Mouse (Mus musculus) G1E-ER4 (cell line): Measurements from ENCODE around the gene Ypel4. TPM values are rescaled to one million over a fixed set of nuclear protein-coding genes. Genes with fewer than 3 reads are reported as not detected.

Source experiments
- GATA1 ChIP-seq: IDR thresholded peaks from one replicate; pipeline ENCODE4 v1.8.0; 2012; ENCODE audit warnings: low read length, inconsistent platforms
- polyA plus RNA-seq: library from polyadenylated mRNA; stranded (reverse); fragments of >175 nt; gene quantifications from 2 replicates; pipeline ENCODE4 v1.2.3, GENCODE M21; 2012

Ypel4 gene
- polyA plus RNA-seq, 1 experiment = 1.4 TPM

DNA sequence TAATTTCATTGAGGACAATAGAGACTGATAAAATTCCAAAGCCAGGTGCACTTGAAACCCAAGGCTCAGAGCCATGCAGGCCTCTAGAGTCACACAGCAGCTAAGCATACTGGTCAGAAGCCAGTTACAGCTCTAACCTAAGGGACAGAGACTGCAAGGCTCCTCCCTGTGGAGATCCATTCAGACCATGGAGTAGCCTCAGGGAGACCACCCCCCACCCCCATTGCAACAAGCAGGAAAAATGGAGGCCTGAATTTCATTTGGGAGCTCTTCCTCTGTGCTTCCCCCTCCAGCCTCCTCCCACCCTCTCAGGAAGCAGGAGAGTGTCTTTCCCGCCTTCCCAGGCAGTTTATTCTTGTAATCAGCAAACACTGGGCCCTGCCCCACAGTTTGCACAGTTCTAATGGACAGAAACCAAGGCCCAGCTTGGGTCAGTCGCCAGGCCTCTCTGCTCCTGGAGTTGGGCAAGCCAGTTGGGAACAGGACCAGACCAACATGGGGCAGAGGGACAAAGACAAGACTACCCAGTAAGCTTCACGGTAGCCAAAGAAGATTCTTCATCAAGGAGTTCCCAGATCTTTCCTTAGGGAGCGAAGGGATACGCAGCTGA lies 8.1 kb downstream of the Ypel4 start:
- no peak for TF ChIP-seq GATA1

DNA sequence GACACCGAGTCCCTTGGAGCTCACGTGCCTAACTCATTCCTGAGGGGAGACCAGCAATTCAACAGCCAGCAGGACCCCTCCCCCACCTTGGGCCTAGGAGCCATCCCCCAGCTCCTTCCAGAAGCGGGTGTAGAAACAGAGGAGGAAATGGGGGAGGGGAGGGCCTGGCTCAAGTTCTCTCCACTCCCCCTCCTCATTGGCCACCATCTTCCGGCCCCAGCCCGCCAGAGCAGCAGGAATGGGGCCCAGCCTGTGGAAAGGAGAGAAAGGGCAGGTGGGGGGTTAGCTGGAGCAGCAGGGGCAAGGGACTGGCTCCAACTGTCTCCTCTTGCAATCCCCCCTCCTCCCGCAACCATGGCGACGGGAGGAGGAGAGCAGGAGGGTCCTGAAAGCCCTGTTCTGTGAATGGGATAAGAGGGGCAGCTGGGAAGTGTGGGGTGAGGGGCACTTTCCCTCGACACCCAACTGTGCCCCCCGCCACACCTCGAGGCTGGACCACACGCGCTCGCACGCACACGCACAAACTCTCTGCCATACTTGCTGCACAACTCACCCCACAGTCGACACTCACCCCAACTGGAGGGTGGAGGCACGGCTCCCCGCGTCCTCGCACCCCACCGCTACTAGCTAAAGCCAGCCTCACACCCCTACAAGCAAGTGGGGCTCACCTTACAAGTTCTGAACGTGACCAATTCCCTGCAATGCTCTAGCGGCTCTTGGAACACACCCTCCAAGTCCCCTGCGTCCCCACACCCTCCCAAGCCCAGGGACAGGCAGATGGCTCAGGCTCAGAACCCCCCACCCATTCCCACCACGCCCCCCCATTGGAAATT lies 8.8 kb downstream of the Ypel4 start:
- TF ChIP-seq GATA1 = no peak

DNA sequence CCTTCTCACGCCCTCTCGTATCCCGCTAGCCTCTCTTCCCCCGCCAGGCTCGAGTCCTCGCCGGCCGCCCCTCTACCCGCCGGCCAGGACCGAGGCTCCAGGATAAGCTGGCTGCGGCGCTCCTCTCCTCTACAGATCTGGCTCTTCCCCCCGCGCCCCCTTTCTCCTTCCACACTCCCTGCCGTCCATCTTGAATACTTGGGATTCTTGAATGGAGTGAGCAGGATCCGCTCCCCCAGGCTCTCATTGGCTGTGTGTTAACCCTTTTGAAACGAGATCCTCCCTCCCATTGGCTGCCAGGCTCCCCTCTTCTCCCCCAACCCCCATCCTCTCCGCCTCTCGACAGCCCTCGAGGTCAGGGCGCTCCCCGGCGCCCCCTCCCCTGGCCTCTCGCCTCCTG lies 9.7 kb downstream of the Ypel4 start, which contains the start of gene Gm19426:
Gm19426 (minus strand) TSS at position 95 of the 400 bp plus-strand sequence.
- TF ChIP-seq GATA1 = no peak

DNA sequence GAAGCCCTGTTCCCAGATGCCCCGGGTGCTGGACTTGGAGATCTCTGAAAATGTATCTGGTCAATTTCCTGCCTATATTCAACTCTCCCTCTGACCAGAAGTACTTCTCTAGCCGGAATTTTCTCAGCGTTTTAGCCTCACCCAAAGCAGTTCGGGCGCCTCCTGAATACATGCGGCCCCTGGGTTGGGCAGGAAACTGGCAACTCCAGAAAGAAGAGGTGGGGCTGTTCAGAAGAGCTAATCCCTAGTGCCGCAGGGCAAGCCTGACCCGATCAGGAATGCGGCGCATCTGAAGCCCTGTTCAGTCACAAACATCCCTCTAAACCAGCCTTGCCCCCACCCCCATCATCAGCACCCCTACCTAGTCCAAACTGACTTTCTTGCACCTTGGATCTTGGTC lies 10.3 kb downstream of the Ypel4 start:
- no peak for TF ChIP-seq GATA1

DNA sequence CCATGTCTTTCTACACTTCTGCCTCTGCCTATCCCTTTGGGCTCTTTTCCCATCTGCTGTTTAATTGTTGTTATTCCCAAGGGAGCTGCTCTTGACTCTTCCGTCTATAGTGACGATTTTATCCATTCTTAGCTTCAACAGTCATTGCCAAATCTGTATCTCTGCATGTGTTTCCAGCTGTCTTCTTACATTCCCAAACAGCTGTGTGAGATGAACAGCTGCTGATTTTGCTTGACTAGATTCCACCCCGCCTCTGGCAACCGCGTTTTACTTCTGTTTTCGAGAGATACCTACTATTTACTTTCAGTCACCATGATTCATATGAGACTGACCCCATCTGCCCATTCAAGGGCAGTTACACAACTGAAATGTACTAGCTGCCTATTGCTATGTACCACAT lies 16.3 kb downstream of the Ypel4 start:
- TF ChIP-seq GATA1 = no peak

DNA sequence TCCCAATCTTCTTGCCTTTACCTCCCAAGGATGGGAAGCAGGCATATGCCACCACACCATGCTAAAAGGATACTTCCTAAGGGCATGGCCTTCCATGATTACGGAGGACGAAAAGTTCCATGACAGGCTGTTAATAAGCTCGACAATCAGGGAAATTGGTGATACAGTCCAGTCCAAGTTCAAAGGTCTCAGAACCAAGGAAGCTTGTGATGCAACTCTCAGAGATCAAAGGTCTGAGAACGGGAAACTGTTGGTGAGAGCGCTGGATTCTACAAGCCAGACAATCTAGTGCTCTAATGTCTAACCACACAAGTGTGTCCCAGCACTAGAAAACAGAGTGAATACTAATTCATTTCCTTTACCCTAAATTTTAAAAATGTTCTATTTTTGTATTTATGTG lies 22.4 kb downstream of the Ypel4 start:
- no peak for TF ChIP-seq GATA1

DNA sequence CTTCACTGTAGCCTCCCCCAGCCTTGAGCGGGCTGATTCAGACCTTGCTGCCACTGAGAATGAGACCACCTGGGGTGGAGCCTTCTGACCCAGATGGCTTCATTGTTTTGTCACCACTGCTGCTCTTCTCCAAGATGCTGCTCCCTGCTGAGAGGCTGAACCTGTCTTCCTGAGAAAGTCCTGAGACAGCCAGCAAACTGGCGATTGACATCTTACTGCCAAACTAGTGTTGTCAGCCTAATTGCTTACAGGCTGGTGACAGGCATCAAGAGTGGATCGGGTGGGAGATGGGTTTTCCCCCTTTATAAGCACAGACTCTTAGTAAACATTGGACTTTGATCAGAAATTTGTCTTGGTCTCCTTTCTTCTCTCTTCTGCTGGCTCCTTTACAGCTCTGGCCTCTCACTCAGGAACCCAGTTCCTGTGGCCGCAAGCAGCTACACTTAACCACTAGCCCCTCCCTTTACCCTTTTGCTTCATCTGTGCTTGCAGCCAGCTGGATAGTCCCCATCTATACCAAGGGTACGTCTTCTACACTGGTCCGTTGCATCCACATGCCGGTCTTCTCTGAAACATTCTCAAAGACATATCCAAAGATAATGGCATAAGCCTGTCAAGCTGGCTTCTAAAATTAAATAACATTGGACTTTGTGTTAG lies 23.3 kb downstream of the Ypel4 start:
- no peak for TF ChIP-seq GATA1

DNA sequence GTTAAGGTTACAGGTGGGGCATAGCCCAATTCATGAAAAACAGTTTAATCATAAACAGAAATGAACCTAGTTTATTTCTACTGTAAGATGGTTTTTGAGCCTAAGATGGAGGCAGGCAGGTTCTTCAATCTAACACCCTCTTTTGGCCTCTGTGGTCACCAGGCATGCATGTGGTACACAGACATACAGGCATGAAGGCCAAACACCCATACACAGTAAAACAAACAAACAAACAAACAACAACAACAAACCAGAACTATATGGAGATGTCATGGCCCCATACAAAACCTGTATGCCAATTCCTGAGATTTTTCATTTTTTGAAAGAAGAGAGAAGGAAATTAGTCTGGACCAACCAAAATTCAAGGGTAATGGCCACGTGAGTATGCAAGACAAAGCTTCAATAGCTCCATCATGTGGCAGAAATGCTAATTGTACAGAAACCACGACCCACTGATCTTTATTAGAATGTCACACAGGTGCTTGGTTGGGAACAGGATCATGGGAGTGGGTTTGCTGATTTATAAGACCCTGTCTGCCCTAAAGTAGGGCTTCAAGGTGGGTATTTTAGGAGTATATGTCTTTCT lies 24.8 kb downstream of the Ypel4 start:
- TF ChIP-seq GATA1 = no peak

DNA sequence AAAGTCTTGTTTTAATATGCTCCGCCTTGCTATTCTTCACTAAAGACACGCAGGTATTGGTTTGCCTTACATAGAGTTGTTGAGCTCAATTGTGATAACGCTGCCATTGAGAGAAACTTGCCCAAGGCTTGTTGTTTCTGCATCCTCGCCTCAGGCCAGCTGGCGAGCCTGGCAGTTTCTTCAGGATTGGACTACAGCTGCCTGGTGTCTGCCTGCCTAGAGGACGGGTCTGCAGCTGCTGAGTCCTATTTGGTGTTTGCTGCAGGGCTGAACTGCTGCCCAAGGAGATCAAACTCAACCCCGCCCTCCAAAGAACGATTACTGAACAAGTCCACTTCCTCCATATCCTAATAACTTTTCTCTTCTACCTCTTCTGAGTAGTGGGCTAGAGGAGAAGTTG lies 26.9 kb downstream of the Ypel4 start:
- TF ChIP-seq GATA1 = no peak

DNA sequence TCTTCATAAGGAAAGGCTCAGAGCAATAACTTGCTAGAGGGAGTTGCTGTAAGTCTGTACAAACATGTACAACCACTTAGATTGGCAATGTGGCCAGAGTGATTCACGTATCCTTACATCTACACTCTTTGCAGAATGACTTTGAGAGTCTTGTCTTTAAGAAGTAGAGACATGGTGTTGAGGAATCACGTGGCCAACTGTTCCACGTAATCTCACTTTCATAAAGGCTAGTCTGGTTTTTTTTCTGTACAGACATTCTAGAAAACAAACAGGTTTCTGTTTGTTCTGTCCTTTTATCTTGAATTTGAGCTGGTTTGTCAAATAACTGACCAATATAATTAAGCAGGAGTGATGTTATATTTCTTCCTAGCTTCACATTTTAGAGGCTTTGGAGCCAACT lies 27.5 kb downstream of the Ypel4 start:
- no peak for TF ChIP-seq GATA1

DNA sequence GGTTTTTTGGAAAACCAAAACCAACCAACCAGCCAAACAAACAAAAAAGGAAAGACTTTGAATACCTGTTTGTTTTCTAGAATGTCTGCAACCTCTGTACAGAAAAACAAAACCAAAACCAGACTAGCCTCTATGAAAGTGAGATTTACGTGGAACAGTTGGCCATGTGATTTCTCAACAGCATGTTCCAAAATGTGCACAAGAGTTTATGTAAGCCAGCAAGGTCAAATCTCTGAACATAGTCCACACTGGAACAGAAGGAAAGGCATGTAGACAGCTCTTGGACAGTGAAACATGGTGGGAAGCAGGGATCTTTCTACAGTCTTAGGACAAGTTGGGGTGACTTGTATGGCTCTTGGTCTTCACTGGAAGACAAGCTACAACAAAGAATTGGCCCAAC lies 28.0 kb downstream of the Ypel4 start:
- no peak for TF ChIP-seq GATA1

DNA sequence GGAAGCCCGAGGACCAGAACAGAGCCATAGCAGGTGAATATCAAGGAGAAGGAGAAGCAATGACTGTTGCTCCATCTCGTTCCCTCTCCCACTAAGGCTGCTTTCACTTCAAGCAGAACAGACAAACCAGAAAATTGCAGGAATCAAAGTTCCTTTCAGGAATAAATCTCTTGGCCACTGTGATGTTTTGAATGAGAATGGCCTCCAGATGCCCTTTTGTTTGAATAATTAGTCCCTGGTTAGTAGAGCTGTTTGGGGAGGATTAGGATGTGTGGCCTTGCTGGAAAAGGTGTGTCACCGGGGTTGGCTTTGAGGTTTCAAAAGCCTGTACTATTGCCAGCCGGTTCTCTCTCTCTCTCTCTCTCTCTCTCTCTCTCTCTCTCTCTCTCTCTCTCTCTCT lies 28.4 kb downstream of the Ypel4 start:
- TF ChIP-seq GATA1 = no peak

DNA sequence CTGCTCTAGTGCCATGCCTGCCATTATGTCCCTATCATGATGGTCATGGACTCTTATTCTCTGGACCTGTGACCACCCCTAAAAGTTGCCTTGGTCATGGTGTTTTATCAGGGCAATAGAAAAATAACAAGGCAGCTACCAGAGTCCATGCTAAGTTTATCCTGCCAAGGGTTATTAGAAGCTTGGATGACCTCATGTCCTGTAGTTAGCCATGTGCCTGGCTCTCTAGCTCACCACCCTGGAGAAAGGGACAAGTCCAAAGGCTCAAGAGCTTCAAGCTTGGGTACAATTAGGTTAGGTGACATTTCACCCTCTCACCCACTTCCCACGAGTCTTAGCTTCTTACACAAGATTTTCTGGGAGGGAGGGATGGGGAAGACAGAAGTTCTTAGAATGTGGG lies 29.0 kb downstream of the Ypel4 start:
- TF ChIP-seq GATA1 = no peak

DNA sequence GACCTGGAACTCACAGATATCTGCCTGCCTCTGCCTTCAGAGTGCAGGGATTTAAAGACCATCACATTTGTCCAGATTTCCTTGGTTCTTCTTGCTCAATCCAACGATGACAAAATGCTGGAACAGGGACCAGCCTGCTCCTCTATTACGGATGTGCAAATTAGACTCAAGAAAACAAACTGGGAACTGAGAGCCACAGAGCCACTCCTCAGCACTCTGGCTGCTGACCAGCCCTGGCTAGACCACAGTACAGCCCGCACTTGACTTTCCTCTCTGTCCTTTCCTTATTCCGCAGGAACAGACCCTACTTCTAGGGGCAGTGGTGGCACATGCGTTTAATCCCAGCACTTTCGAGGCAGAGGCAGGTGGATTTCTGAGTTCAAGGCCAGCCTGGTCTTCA lies 36.6 kb downstream of the Ypel4 start:
- TF ChIP-seq GATA1 = no peak

DNA sequence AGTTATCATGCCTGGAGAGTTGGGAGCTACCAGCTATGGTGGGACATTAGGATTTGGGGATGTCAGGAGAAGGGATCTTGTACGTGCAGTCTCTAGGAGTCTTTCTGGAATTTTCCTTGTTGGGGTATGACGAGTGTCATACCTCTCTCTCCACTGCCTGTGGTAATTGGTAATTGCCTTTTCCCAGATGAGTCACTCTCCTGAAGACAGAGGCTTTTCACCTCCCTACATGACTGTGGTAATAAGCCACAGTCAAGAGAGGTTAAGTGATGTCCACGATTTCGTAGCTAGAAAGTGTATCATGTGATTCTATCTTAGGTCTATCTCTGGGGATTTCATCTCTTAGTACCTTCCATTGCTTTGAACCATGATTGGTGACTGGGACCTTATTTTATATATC lies 38.6 kb downstream of the Ypel4 start:
- TF ChIP-seq GATA1 = no peak

DNA sequence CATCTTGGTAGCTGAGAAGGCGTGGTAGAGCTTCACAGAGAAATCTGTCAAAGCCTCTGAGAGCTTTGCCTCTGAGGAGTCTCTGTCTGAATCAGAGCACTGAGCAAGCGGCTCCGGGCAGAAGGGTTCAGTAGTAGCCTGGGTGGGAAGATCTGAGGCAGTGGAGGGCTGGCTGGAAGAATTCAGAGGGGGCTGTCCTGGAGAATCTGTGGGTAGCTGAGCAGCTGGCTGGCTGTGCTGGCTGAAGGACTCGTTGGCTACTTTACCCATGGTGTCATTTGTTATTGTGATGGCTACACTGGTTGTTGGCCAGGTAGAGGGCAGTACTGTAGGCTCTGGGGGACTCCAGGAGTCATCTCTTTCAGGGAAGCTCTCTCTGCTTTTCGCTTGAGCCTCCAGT lies 39.3 kb downstream of the Ypel4 start:
- no peak for TF ChIP-seq GATA1
